Mouse (Mus musculus) embryonic facial prominence, embryonic 14.5 days (tissue): ENCODE data around the gene Scmh1. TPM values are rescaled to one million over a fixed set of nuclear protein-coding genes. Genes with fewer than 3 reads are reported as not detected.
A peak's percentile ranks its signal among the peaks of the same experiment; 100 is the strongest.
"Not testable (repeated sequence)": the region's sequence is repeated elsewhere in the genome, so short reads cannot be mapped to it uniquely, and the experiment has no call there.

Experiments used
- ATAC-seq: fragments of 200-750 bp; cut with Nextera tagmentation; 2 replicates; pipeline ENCODE4 v1.8.0; 2017; ENCODE audit warnings: low read depth, moderate number of reproducible peaks, moderate TSS enrichment
- DNase-seq: peaks from one replicate; pipeline ENCODE4 v3.0.0-alpha.2; 2015; ENCODE audit warnings: low spot score
- H3K27ac ChIP-seq: fragments of 300-500 bp; sonication (generic); replicated peaks from 2 replicates; pipeline ENCODE4 v1.5.1; 2014; ENCODE audit warnings: low read depth, mild to moderate bottlenecking, low read length, moderate library complexity
- H3K27me3 ChIP-seq: fragments of 300-500 bp; sonication (generic); replicated peaks from 2 replicates; pipeline ENCODE4 v1.6.1; 2014; ENCODE audit warnings: low read length; ENCODE audit not compliant: control insufficient read depth, insufficient read depth
- H3K36me3 ChIP-seq: fragments of 300-500 bp; sonication (generic); 2 replicates; pipeline ENCODE4 v1.6.1; 2014; ENCODE audit warnings: low read length, mixed read lengths; ENCODE audit not compliant: control insufficient read depth, insufficient read depth
- H3K4me1 ChIP-seq: fragments of 300-500 bp; sonication (generic); 2 replicates; pipeline ENCODE4 v1.6.1; 2014; ENCODE audit warnings: antibody characterized with exemption, low read length; ENCODE audit not compliant: control insufficient read depth, insufficient read depth
- H3K4me2 ChIP-seq: fragments of 300-500 bp; sonication (generic); 2 replicates; pipeline ENCODE4 v1.6.1; 2014; ENCODE audit warnings: low read depth, mild to moderate bottlenecking, low read length, moderate library complexity, mixed read lengths
- H3K4me3 ChIP-seq: fragments of 300-500 bp; sonication (generic); 2 replicates; pipeline ENCODE4 v1.5.1; 2014; ENCODE audit warnings: low read depth, mild to moderate bottlenecking, low read length
- H3K9ac ChIP-seq: fragments of 300-500 bp; sonication (generic); 2 replicates; pipeline ENCODE4 v1.6.1; 2014; ENCODE audit warnings: low read depth, mild to moderate bottlenecking, low read length, moderate library complexity, mixed read lengths
- H3K9me3 ChIP-seq: fragments of 300-500 bp; sonication (generic); 2 replicates; pipeline ENCODE4 v1.6.1; 2016; ENCODE audit warnings: low read length; ENCODE audit not compliant: control insufficient read depth
- WGBS: fragments of 180-500 bp; shearing (Covaris S2); extraction: QIAGEN DNeasy Blood & Tissue Kit; methylation state at CpG from one replicate; pipeline ENCODE4 v1.1.7; 2014; 5-methylcytosine and 5-hydroxymethylcytosine counted together
- polyA plus RNA-seq: library from polyadenylated mRNA; unstranded; fragments of >200 nt; fragmentation: Nextera tagmentation; extraction: Ambion mirVana; gene quantifications from 2 replicates; pipeline ENCODE4 v1.2.1, GENCODE M21; 2014

The Scmh1 gene
- polyA plus RNA-seq, 1 experiment from 2014 or later, result 31.4 TPM

DNA sequence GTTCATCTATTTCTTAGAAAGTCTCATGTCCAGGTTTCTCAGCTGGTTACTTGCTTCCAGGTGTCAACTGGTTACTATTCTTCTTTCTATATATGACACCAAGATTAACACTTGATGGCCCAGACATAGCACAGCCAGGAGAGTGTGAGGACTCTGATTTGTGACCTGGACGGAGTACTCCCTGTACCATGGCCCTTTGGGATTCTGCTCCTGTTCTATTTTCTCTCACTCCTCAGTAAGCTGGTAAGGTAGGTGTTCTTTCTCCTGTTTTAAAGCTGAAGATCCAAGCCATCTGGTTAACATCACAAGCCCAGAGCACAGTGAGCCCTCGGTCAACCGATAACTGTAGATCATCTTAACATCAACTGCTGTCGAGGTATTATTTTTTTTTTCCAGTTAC is 12.7 kb upstream of the Scmh1 start:
- no peak for ATAC-seq
- H3K9ac ChIP-seq, result no peak overlapping the region
- H3K4me1 ChIP-seq, result no peaks in the 10 kb centered on the region
- DNase-seq, result no peak
- no peak overlapping the region for H3K4me3 ChIP-seq
- WGBS, result 62% methylated on average over 4 of the region's 4 CpGs
- H3K4me2 ChIP-seq, result no peak overlapping the region
- H3K36me3 ChIP-seq, result no peaks in the 10 kb centered on the region
- no peaks in the 10 kb centered on the region for H3K9me3 ChIP-seq
- H3K27me3 ChIP-seq, result no peaks in the 10 kb centered on the region
- H3K27ac ChIP-seq, result no peak overlapping the region

DNA sequence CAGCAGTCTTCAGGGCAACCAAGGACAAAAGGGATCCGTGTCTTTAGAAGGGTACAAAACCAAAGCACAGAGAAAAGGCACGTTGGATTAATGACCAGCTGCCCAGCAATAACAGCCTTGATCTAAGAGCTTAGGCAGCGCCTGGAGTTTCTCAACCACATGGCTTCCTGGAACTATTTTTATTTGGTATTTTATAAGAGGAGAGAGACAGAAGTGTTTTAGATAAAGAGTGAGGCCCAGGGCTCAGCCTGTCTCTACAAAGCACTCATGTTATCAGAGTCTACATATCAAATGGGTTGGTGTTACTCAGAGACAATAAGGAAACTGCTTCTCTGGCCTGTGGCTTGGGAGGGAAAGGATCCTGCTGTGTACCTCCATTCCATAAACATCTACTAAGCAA is 12.3 kb upstream of the Scmh1 start:
- Histone ChIP-seq H3K27me3 (no peaks in the 10 kb centered on the region), H3K4me2 (no peak overlapping the region), H3K36me3 (no peaks in the 10 kb centered on the region), H3K4me3 (no peak overlapping the region), H3K9ac (no peak overlapping the region), H3K4me1 (no peaks in the 10 kb centered on the region), H3K27ac (no peak overlapping the region), H3K9me3 (no peaks in the 10 kb centered on the region)
- no peak for ATAC-seq
- no peak for DNase-seq
- WGBS, result 49% methylated on average over 3 of the region's 3 CpGs

DNA sequence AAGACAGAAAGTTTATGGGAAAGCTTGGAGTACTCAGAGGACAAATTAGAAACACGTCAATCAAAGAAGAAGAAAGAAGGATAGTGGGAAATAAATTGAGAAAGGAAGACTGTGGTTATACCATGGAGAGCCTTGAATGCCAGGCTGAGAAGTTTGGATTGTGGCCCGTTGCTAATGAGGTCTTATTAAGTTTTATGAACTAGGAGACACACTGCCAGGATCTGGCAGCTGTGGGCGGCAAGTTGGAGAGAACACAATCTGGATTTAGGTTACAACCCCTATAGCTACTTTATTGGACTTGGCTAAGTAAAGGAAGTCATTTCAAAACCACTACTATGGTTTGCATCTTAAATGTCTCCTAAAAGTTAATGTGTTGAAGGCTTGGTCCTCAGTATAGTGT is 4.8 kb upstream of the Scmh1 start:
- DNase-seq (no peak), ATAC-seq (no peak)
- Histone ChIP-seq H3K4me1 (no peaks in the 10 kb centered on the region), H3K27me3 (no peaks in the 10 kb centered on the region), H3K9me3 (no peaks in the 10 kb centered on the region), H3K4me3 (no peak overlapping the region), H3K9ac (no peak overlapping the region), H3K4me2 (no peak overlapping the region), H3K27ac (no peak overlapping the region), H3K36me3 (no peaks in the 10 kb centered on the region)
- 73% methylated on average over 3 of the region's 3 CpGs for WGBS

DNA sequence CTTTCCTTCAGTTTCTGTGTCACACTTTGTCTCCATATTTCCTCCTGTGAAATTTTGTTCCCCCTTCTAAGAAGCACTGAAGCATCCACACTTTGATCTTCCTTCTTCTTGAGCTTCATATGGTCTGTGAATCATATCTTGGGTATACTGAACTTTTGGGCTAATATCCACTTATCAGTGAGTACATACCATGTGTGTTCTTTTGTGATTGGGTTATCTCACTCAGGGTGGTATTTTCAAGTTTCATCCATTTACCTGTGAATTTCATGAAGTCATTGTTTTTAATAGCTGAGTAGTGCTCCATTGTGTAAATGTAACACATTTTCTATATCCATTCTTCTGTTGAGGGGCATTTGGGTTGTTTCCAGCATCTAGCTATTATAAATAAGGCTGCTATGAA is 3.0 kb upstream of the Scmh1 start:
- H3K4me1 ChIP-seq, ATAC-seq, H3K27me3 ChIP-seq, DNase-seq, H3K4me3 ChIP-seq, H3K36me3 ChIP-seq, H3K27ac ChIP-seq, H3K9ac ChIP-seq, H3K4me2 ChIP-seq, H3K9me3 ChIP-seq: not testable (repeated sequence)

DNA sequence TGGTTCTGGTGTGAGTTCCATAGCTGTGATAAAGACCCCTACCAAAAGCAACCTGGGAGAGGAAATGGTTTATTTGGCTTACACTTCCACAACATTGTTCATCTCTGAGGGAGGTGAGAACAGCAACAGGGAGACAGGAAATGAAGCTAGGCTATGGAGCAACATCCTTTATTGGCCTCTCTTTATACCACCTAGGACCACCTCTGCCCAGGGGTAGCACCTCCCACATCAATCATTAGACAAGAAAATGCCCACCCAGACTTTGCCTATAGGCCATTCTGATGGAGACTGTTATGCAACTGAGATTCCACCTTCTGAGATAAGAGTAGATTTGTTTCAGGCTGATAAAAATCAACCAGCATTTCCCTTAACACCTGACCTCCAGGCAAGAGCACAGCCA is 834 bp upstream of the Scmh1 start:
- Histone ChIP-seq H3K9ac (no peak overlapping the region), H3K9me3 (no peaks in the 10 kb centered on the region), H3K4me1 (peaks cover 9% of the 10 kb centered on the region), H3K4me2 (peak overlapping the region; percentile 50; the same call in 1 of the 2 replicates), H3K27me3 (no peaks in the 10 kb centered on the region), H3K4me3 (no peak overlapping the region; the same call in 1 of the 2 replicates), H3K27ac (no peak overlapping the region), H3K36me3 (no peaks in the 10 kb centered on the region)
- ATAC-seq (no peak), DNase-seq (no peak)

DNA sequence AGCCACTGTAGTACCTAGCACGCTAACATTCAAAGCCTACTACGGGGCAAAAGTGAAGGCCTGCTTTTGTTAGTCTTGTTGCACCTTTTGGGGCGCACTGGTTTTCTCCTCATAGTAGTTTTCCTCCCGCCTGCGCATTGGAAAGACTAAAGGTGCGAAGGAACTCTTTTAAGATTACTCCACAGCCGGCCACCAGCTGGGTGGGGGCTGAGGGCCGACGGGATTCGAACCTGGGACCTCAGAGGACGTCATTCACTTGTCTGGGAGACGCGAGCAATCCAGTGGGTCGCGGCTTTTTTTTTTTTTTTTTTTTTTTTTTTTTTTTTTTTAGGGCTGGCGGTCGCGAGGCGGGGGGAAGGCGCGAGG is 320 bp upstream of the Scmh1 start:
- H3K9me3 ChIP-seq, result no peaks in the 10 kb centered on the region
- no peak for ATAC-seq
- peak overlapping the region; percentile 50 for H3K4me2 ChIP-seq
- H3K9ac ChIP-seq, result peak overlapping the region; percentile 98
- H3K4me1 ChIP-seq, result peaks cover 9% of the 10 kb centered on the region
- H3K27ac ChIP-seq, result peak overlapping the region; percentile 95; the same call in 1 of the 2 replicates
- H3K4me3 ChIP-seq, result peak overlapping the region; percentile 94
- H3K36me3 ChIP-seq, result no peaks in the 10 kb centered on the region
- DNase-seq, result no peak
- 19% methylated on average over 11 of the region's 21 CpGs for WGBS
- no peaks in the 10 kb centered on the region for H3K27me3 ChIP-seq

DNA sequence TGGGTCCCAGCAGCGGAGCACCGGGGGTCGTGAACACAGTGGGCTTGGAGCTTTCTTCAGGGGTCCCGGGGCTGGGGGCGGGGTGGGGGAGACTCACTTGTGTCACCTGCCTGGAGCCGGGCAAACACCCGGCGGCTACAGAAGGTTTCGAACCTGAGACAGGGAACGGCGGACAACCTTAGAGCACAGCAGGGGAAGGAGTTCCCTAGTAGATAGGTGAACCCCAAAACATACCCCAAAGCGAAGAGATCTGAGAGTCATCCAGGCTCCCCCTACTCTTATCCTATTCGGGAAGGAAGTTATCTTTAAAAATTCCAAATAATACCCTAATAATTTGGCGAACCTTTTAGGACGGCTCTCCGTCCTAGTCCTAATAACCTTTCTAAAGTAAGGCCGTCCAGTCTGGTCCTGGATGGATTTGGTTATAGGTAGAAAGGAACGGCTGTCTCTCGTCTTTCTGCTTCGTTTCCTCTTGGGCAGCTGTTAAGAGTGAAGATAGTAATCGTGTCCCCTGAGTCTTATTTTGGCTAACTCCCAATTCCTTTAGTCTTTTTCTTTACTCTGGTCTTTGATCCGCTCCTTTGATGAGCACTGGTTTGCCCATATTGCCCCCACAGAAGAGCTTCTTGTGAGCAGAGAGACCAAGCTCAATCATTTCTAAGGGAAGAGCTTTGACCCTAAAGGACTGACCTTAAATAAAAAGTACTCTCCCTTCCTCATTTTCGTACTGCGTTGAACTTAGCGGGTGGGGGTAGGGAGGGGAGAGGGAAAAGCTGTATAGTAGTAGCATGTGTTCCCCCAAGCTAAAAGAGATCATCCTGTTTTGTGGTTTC is 941 bp downstream of the Scmh1 start:
- Histone ChIP-seq H3K4me3 (peak overlapping the region; percentile 94), H3K9ac (peak overlapping the region; percentile 98), H3K4me2 (peak overlapping the region; percentile 50), H3K4me1 (peaks cover 9% of the 10 kb centered on the region), H3K27ac (peak overlapping the region; percentile 95), H3K36me3 (no peaks in the 10 kb centered on the region), H3K9me3 (no peaks in the 10 kb centered on the region), H3K27me3 (no peaks in the 10 kb centered on the region)
- peak; percentile 32 for ATAC-seq
- peak; percentile 59 for DNase-seq
- 2% methylated on average over 25 of the region's 25 CpGs for WGBS

DNA sequence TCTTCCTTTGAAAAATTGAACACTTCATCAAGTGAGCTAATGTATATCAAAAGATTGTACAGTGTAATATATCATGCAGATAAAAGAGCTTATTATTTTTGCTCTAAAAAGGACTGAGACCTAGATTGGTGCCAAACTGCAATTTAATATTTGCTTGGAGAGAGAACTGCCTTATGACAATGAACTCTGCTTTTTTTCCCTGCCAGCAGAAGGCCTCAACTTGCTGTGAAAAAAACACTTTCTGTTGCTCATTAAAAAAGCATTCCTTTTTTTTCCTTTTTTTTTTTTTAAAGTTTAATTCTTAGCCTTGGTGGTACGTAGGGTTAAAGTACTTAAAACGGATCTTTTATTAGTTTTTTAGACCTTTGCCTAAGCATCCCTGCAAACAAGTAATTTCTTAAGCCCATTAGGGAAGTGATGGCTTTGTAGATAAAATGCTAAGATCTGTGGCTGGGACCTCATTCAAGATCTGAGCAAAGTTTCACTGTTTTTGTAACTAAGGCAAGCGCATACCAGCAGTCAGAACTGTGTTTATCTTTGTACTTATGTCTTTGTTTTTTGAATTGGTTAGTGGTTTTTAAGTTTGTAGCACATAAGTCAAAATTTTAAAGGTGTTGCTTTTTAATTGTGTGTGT is 1.7 kb downstream of the Scmh1 start:
- H3K27ac ChIP-seq, result peak overlapping the region; percentile 17; the same call in 1 of the 2 replicates

More for the DNA sequence above, 1.7 kb downstream of the Scmh1 start:
- WGBS, result 32% methylated on average over 3 of the region's 3 CpGs
- peak overlapping the region; percentile 98; the same call in 1 of the 2 replicates for H3K9ac ChIP-seq
- peak overlapping the region; percentile 94 for H3K4me3 ChIP-seq
- H3K27me3 ChIP-seq, result no peaks in the 10 kb centered on the region
- peaks cover 9% of the 10 kb centered on the region for H3K4me1 ChIP-seq
- H3K36me3 ChIP-seq, result no peaks in the 10 kb centered on the region
- ATAC-seq (no peak), DNase-seq (peak; percentile 60)
- no peaks in the 10 kb centered on the region for H3K9me3 ChIP-seq
- peak overlapping the region; percentile 50 for H3K4me2 ChIP-seq
